Mouse (Mus musculus) CD4-positive helper T cell, adult 2 months (primary cell): Measurements from ENCODE around the gene Anp32b.
A peak's percentile ranks its signal among the peaks of the same experiment; 100 is the strongest.

Experiments used
- DNase-seq: peaks from one replicate; pipeline ENCODE4 v3.0.0-alpha.2; 2012; ENCODE audit warnings: low read depth, missing footprints, low spot score

Gene Anp32b

GRCm38 (mm10) chr4:46505361-46506057, 54.8 kb downstream of the Anp32b start:
- no peak for DNase-seq

- peak; percentile 91 for DNase-seq
Observed at GRCm38 (mm10) chr4:46506801-46507610, 56.3 kb downstream of the Anp32b start.

GRCm38 (mm10) chr4:46507736-46508460, 57.2 kb downstream of the Anp32b start:
- DNase-seq: peak; percentile 88

- DNase-seq: no peak
Observed at GRCm38 (mm10) chr4:46520491-46520890, 69.8 kb downstream of the Anp32b start.

GRCm38 (mm10) chr4:46521457-46521856, 70.8 kb downstream of the Anp32b start:
- DNase-seq: no peak
